Mouse (Mus musculus): ENCODE results near the gene Kcnq1.
A peak's percentile ranks its signal among the peaks of the same experiment; 100 is the strongest.

Gene Kcnq1

DNA sequence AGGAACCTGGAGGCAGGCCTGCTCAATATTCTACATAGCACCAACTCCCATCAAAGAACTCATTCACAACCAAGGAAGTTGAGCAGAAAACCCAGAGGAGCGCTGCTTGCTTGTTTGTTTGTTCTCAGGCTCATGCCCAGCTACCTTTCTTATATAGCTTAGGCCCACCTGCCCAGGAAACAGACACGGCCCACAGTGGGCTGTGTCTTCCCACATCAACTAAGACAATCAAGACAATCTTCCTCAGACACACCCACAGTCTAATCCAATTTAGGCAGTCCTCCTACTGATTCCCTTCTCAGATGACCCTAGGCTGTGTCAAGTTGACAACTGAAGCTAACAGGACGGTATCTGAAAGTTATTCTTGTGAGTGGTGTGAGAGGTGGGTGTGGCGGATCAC lies at the start of gene Kcnq1:
Gene Kcnq1 (plus strand): TSS at position 301 of the 400 bp plus-strand sequence.
- DNase-seq (ENCODE audit: extremely low spot score, low spot score) = no peak

DNA sequence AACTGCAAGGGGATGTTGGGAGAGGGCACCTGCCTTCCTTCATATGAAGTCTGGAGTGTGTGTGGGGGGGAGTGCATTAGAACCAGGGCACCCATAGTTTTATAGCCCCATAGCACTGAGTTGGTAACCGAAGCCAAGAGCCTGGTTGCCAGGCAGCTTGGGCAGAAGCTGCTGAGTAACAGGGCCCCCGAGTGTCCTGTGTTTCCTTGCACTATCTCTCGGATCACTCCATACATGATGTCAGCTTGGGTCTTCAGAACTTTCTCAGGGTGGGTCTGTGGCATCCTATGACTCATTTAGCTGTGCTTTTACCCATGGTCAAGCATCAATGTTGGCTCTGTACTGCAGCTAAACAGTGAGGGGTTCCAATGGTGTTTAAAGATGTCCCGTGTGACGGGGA lies 49.1 kb upstream of the Kcnq1 start:
- DNase-seq (ENCODE audit: extremely low spot score, low spot score) = no peak

GRCm38 (mm10) chr7:143057667-143058220 lies 48.4 kb upstream of the Kcnq1 start:
- DNase-seq (ENCODE audit: extremely low spot score, low spot score) = no peak

- DNase-seq (ENCODE audit: extremely low spot score, low spot score) = no peak
Observed at GRCm38 (mm10) chr7:143058221-143058697, 47.9 kb upstream of the Kcnq1 start.

GRCm38 (mm10) chr7:143059202-143059870 lies 46.8 kb upstream of the Kcnq1 start:
- no peak for DNase-seq (ENCODE audit: extremely low spot score, low spot score)

GRCm38 (mm10) chr7:143062704-143063103 lies 43.5 kb upstream of the Kcnq1 start:
- DNase-seq (ENCODE audit: extremely low spot score, low spot score) = no peak

GRCm38 (mm10) chr7:143064226-143064625 lies 41.9 kb upstream of the Kcnq1 start:
- no peak for DNase-seq (ENCODE audit: extremely low spot score, low spot score)

DNA sequence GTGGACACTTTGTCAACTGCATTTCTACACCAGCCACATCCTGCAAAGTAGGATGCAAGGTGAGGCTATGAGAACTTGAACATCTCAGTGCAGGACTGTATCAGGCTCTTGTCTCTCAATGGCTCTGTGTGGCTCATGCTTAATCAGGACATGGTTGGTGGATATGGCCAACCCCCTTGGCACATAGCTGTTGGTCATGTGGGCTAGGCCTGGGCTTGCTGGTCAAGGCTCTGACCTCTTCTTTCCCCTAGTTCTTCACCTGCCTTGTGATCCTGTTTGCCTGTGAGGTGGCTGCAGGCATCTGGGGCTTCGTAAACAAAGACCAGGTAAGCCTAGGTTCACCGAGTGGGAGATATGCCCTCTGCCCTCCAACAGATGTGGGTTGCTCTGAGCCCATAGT lies 40.5 kb upstream of the Kcnq1 start:
- DNase-seq (ENCODE audit: extremely low spot score, low spot score) = no peak

- no peak for DNase-seq (ENCODE audit: extremely low spot score, low spot score)
Observed at GRCm38 (mm10) chr7:143067469-143067868, 38.7 kb upstream of the Kcnq1 start.

- no peak for DNase-seq (ENCODE audit: extremely low spot score, low spot score)
Observed at GRCm38 (mm10) chr7:143067897-143068296, 38.3 kb upstream of the Kcnq1 start.

DNA sequence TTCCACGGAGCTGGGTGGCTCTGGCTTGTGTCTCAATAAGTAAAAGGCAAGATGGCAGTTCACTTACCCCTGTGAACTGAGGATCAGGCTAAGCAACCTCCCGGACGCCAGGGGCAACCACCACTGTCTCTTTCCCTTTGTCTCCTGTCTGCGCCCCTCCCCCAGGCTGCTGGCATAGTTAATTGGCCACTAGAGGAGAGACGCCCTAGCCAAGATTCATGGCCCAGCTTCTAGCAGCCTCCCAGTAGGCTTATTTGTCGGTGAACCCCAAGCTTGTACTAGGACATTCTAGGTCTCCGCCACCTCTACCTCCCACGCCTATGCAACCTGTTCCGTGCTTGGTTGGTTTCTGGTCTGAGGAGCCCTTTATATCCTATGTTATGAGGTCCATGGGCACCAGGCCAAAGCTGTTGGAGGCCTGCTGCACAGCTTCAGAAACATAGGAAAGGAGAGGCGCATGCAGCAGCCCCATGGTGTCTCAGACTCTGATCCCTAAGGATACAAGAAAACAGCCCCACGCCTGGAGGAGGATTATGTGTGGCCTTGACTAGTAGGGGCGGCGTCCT lies 37.8 kb upstream of the Kcnq1 start:
- DNase-seq (ENCODE audit: extremely low spot score, low spot score) = peak; percentile 46

DNA sequence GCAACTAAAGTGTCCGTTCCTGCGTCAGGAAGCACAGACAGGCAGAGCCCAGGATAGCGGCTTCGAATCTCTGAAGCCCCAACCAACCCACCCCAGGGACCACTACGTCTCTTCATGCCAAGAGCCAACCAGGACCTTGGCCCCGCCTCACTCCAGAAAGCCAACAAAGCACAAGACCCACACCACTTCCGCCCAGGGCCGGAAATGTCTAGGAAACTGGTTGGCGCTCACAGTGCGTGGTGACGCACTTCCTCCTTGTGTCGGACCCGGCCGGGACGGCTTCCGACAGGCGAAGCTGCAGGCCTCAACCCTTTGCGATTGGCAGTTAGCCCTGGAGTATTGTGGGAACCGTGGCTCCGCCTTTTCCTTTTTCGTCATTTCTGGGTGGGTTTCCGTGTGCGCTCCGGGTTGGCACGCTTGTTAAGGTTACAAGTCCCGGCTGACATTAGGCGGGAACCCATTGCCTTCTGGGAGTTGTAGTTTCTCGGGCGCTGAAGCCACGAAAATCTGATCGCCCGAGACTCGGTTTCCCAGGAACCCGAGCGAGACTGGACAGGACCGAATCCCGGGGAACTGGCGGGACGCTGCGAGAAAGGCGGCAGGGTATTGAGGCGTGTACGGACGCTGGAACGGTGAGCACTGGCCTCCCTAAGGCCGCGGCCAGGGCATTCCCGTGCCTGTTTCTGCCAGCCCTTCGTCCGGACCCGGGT lies 37.1 kb upstream of the Kcnq1 start, which contains the start of gene Tssc4:
Gene Tssc4 (plus strand): TSS at position 368 of the 710 bp plus-strand sequence.
- peak; percentile 97 for DNase-seq (ENCODE audit: extremely low spot score, low spot score)

GRCm38 (mm10) chr7:143069751-143070400 lies 36.3 kb upstream of the Kcnq1 start:
- no peak for DNase-seq (ENCODE audit: extremely low spot score, low spot score)

- DNase-seq (ENCODE audit: extremely low spot score, low spot score) = no peak
Observed at GRCm38 (mm10) chr7:143070506-143071070, 35.6 kb upstream of the Kcnq1 start.

- no peak for DNase-seq (ENCODE audit: extremely low spot score, low spot score)
Observed at GRCm38 (mm10) chr7:143072605-143073004, 33.6 kb upstream of the Kcnq1 start.

DNA sequence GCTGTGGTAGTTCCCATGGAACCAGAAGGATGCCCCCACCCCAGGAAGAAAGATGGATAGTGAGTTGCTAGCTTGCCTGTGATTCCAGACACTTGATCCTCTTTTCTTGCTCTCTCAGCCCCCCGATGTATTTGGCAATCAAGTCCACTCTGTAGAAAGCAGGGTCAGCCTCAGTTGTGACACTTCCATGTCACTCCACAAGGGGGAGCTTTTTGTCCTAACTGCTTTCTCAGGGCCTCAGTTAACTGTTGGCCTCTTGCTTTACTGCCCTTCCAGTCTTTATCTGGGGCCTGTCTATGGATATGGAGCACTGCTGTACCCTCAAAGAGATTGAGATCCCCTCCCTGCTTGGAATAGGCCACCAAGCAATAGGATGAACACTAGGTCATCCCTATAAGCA lies 33.1 kb upstream of the Kcnq1 start:
- DNase-seq (ENCODE audit: extremely low spot score, low spot score) = peak; percentile 41

GRCm38 (mm10) chr7:143075394-143075793 lies 30.8 kb upstream of the Kcnq1 start:
- DNase-seq (ENCODE audit: extremely low spot score, low spot score) = no peak

DNA sequence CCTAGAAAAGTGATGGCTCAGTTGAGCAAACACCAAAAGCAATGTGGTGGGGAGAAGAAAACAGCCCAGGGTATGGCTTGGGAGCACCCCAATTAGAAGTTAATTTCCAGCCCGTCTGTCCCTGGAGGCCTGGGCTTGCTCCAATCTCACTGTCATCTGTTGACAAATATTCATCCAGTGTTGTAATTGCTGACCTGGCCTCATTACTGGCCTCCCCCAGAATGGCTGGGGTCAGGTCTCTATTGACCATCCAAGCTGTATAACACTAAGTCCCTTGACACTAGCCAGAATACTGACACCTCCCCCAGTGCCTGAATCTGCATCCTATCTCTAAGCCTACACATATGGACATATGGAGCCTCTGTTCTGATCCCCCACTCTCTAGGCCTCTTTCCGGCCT lies 28.8 kb upstream of the Kcnq1 start:
- DNase-seq (ENCODE audit: extremely low spot score, low spot score) = no peak

DNA sequence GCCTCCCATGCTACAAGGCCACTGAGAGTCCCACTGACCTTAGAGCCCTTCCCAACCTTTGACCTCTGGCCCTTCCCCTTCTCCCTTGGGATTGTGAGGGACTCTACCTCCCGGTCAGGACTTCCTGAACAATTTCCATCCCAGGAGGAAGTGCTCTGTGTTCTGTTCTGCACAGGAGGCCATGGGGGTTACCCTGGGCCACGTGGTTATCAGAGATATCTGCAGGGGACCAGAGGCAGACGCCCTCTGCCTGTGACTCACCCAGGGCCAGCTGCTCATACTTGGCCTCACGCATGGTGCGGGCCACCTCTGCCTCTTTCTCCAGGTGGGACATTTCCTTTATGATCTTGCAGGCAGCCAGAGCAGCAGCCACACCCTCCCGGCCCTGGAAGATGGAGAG lies 24.1 kb upstream of the Kcnq1 start:
- no peak for DNase-seq (ENCODE audit: extremely low spot score, low spot score)

- no peak for DNase-seq (ENCODE audit: extremely low spot score, low spot score)
Observed at GRCm38 (mm10) chr7:143083708-143084107, 22.5 kb upstream of the Kcnq1 start.

DNA sequence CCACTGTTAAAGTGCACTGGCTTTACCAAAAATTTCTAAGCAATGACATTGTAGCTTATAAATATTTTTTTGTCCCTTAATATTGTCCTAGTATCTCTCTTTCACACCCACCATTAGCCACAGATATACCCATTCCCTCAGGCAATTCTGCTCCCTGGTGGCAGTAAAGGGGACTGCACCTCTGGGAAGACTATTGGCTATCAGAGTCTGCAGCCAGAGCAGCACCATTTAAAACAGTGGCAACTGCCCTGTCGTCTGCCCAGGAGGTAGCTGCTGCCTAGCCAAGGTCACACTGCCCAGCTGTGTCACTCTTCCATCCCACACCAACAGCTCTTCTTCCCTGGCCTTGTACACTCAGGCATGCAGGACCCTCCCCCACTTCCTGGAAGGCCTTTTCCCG lies 19.8 kb upstream of the Kcnq1 start:
- peak; percentile 54 for DNase-seq (ENCODE audit: extremely low spot score, low spot score)

All from neural tube, embryonic 10.5 days (tissue).